Mouse (Mus musculus): ENCODE measurements around the gene Cir1. TPM values are rescaled to one million over a fixed set of nuclear protein-coding genes. Genes with fewer than 3 reads are reported as not detected.

The Cir1 gene
- polyA plus RNA-seq, 1 experiment, result 3.6 TPM

DNA sequence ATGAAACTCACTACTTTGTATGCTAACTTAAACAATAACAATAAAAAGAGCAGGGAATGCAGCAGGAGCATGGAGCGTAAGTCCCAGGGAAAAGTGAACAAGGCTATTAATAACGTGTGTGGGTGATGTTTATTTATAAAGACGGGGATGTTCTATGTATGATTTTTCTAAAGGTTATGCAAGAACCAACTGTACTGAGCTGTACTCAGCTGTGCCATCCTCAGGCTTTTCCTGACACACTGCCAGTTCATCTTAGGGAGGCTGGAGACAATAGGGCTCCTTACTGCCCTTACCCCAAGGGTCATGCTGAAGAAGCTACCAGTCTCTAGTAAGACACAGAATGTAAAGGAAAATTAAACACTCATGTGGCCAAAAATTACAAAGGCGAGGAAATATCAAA is 21.4 kb downstream of the Cir1 start:
- Histone ChIP-seq H3K36me3 (ENCODE audit: control insufficient read depth, insufficient read depth, low read length) (peaks cover 45% of the 10 kb centered on the region), H3K4me1 (replicated peaks; ENCODE audit: control insufficient read depth, insufficient read depth, low read length) (no peaks in the 10 kb centered on the region), H3K27ac (ENCODE audit: control insufficient read depth, insufficient read depth, low read length) (no peak overlapping the region), H3K27me3 (ENCODE audit: control insufficient read depth, insufficient read depth, low read length) (no peaks in the 10 kb centered on the region), H3K4me3 (ENCODE audit: control insufficient read depth, insufficient read depth, low read length) (no peak overlapping the region)
- 96% methylated on average over 4 of the region's 4 CpGs for WGBS
- no peak for DNase-seq
- no peak for TF ChIP-seq POLR2A (IDR thresholded peaks at IDR 0.05; ENCODE audit: control insufficient read depth, extremely low read depth, insufficient read depth, low read length, poor library complexity)
- TF ChIP-seq CTCF (IDR thresholded peaks at IDR 0.05; ENCODE audit: borderline replicate concordance, control insufficient read depth, extremely low read depth, insufficient read depth, low read length, poor library complexity), result no peak

DNA sequence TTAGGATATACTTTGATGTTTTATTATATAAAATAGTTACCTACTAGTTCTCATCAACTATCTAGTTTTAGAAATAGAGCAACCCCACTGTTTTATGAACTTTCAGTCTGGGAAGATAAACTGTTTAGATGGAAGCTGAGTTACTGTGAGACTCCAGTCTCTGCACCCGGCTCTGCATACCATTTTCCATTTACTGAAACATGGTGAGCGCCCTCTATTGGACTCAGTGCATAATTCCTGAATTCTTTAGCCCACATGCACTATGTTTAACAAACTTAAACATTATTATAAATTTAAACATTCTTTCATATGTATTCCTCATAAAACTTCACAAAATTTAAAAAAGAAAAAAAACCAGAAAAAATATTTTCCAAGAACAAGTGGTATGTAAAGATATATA is 26.9 kb downstream of the Cir1 start:
- TF ChIP-seq CTCF (IDR thresholded peaks at IDR 0.05; ENCODE audit: borderline replicate concordance, control insufficient read depth, extremely low read depth, insufficient read depth, low read length, poor library complexity), result no peak
- TF ChIP-seq POLR2A (IDR thresholded peaks at IDR 0.05; ENCODE audit: control insufficient read depth, extremely low read depth, insufficient read depth, low read length, poor library complexity), result no peak
- Histone ChIP-seq H3K4me3 (ENCODE audit: control insufficient read depth, insufficient read depth, low read length) (no peak overlapping the region), H3K36me3 (ENCODE audit: control insufficient read depth, insufficient read depth, low read length) (peaks cover 28% of the 10 kb centered on the region), H3K27ac (ENCODE audit: control insufficient read depth, insufficient read depth, low read length) (no peak overlapping the region), H3K4me1 (replicated peaks; ENCODE audit: control insufficient read depth, insufficient read depth, low read length) (peaks cover 4% of the 10 kb centered on the region; the same call in 1 of the 2 replicates), H3K27me3 (ENCODE audit: control insufficient read depth, insufficient read depth, low read length) (peaks cover 6% of the 10 kb centered on the region; the same call in 1 of the 2 replicates)
- WGBS, result 29% methylated on average over 2 of the region's 2 CpGs
- DNase-seq, result no peak

DNA sequence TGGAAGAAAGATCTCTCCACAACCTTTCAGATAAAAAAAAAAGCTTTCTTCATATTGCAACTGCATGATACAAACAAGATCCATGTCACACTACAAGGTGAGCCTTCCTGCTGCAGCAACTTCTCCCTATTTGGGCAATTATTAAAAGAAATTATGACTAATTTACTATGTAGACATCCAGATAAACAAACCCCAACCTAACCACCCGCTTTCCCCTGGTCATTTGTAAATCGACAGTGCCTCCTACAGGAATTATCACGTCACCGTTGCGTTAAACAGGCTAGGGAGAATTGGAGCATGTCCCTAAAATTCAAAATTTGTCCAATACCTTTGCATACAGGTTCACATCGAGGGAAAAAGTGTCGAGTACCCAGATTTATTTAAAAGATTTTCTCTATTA is 30.8 kb downstream of the Cir1 start:
- H3K36me3 ChIP-seq (ENCODE audit: control insufficient read depth, insufficient read depth, low read length), result peaks cover 13% of the 10 kb centered on the region
- H3K27ac ChIP-seq (ENCODE audit: control insufficient read depth, insufficient read depth, low read length), result no peak overlapping the region
- TF ChIP-seq POLR2A (IDR thresholded peaks at IDR 0.05; ENCODE audit: control insufficient read depth, extremely low read depth, insufficient read depth, low read length, poor library complexity), result no peak
- no peak for TF ChIP-seq CTCF (IDR thresholded peaks at IDR 0.05; ENCODE audit: borderline replicate concordance, control insufficient read depth, extremely low read depth, insufficient read depth, low read length, poor library complexity)
- H3K4me3 ChIP-seq (ENCODE audit: control insufficient read depth, insufficient read depth, low read length), result no peak overlapping the region
- DNase-seq, result no peak
- WGBS, result 46% methylated on average over 7 of the region's 7 CpGs
- peaks cover 4% of the 10 kb centered on the region; the same call in 1 of the 2 replicates for H3K4me1 ChIP-seq (replicated peaks; ENCODE audit: control insufficient read depth, insufficient read depth, low read length)
- H3K27me3 ChIP-seq (ENCODE audit: control insufficient read depth, insufficient read depth, low read length), result peaks cover 23% of the 10 kb centered on the region

DNA sequence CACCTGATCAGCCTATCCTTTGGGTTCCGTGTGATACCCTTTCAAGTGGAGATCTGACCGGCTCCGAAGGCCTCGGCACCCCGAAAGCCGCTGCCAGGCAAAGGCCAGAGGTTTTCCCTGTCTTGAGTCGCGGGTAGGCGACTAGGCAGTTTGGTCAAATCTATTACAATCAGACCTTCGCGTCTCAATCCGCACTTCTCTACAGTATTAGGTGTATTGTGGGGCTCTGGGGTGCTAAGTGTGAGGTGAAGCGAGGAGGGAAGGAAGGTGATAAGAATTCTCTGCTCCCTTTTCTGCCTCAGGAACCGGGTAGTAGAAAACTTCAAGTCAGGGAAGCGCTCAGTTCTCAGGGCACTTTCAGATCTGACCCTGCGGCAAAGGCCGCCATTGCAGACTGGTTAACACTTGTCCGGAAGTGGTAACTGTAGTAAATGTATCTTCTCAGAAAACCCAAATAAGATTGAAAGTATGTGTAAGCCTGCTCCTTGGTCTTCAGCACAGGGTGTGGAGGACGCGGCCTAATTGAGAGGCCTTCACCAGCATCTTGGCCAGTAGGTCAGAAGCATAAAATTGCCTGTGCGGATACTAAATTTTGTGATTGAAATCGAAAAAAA is 31.3 kb downstream of the Cir1 start:
- Histone ChIP-seq H3K4me3 (ENCODE audit: control insufficient read depth, insufficient read depth, low read length) (no peak overlapping the region), H3K4me1 (replicated peaks; ENCODE audit: control insufficient read depth, insufficient read depth, low read length) (peaks cover 4% of the 10 kb centered on the region; the same call in 1 of the 2 replicates), H3K27ac (ENCODE audit: control insufficient read depth, insufficient read depth, low read length) (no peak overlapping the region), H3K27me3 (ENCODE audit: control insufficient read depth, insufficient read depth, low read length) (peaks cover 23% of the 10 kb centered on the region), H3K36me3 (ENCODE audit: control insufficient read depth, insufficient read depth, low read length) (peaks cover 8% of the 10 kb centered on the region; the same call in 1 of the 2 replicates)
- no peak for DNase-seq
- 20% methylated on average over 22 of the region's 22 CpGs for WGBS
- TF ChIP-seq CTCF (IDR thresholded peaks at IDR 0.05; ENCODE audit: borderline replicate concordance, control insufficient read depth, extremely low read depth, insufficient read depth, low read length, poor library complexity), result no peak
- TF ChIP-seq POLR2A (IDR thresholded peaks at IDR 0.05; ENCODE audit: control insufficient read depth, extremely low read depth, insufficient read depth, low read length, poor library complexity), result no peak

DNA sequence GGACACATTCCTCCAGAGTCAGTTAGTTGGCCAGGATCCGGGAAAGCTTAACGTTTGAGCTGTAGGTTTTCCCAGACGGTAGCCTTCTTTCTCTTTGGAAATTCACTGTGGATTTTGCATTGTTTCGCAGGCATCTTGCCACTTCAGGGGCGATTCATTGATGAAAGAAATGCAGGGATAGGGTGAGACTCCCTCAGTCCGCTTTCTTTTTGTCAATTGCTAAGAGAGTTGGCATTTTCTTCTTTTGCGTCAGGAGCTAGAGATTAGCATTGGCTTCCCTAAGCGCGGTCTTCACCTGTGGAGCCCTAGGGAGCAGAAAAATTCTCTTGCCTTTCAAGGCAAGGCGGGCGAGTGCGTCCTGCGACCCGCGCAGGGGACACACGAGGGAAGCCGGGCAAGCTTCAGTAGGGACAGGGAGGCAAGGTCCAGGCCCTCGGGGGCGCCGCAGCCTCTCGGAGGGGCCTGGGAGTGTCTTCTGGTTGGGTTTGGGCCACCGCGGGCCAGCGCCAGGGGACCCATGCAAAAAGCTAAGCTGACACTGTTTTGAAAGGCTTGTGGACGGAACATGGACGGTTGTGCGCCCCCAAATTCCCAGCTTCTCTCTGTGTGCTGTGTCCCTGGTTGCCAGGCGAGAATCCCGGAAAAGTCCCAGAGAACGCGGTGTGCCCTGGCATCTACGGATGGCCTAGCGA is 32.0 kb downstream of the Cir1 start:
- Histone ChIP-seq H3K36me3 (ENCODE audit: control insufficient read depth, insufficient read depth, low read length) (0 out of 2 replicates have a peak, but pooled peaks cover 5% of the 10 kb centered on the region), H3K4me3 (ENCODE audit: control insufficient read depth, insufficient read depth, low read length) (no peak overlapping the region), H3K4me1 (replicated peaks; ENCODE audit: control insufficient read depth, insufficient read depth, low read length) (peaks cover 4% of the 10 kb centered on the region; the same call in 1 of the 2 replicates), H3K27me3 (ENCODE audit: control insufficient read depth, insufficient read depth, low read length) (peaks cover 23% of the 10 kb centered on the region), H3K27ac (ENCODE audit: control insufficient read depth, insufficient read depth, low read length) (no peak overlapping the region)
- TF ChIP-seq POLR2A (IDR thresholded peaks at IDR 0.05; ENCODE audit: control insufficient read depth, extremely low read depth, insufficient read depth, low read length, poor library complexity), result no peak
- TF ChIP-seq CTCF (IDR thresholded peaks at IDR 0.05; ENCODE audit: borderline replicate concordance, control insufficient read depth, extremely low read depth, insufficient read depth, low read length, poor library complexity), result no peak
- WGBS, result 11% methylated on average over 33 of the region's 33 CpGs
- DNase-seq, result no peak

DNA sequence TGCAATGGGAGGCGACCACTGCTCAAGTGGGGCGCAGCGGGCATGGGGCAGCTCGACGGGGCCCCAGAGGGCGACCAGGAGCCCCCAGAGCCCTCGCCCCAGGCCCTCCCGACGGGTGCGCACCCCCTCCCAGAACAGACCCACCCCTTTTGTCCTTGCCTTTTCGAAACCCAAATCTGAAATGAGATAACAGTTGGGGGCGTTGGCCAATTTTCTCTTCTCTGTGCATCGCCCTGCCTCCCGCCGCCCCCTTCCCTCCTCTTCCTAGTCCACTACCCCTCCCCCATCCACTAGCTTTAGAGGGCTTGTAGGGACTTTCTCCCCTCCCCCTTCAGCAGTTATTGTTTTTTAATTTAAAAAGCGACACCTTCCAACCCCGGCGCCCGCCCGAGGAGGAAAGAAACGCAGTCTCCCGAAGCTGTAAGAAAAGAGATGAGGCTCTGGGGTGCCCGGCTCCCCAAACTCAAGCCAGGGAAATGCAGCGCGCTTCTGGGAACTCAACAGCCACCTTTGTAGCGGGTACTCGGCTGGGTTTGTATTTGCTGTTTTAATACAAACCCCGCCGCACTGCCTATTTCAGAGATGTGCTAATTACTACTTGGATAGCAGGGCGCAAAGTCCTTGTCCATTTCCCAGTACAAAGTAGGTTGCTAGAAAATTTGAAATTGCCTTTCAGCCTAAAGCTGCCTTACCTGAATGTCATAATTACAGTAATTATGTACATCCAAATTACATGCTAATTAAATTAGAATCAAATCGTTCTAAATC is 33.0 kb downstream of the Cir1 start:
- DNase-seq, result no peak
- Histone ChIP-seq H3K4me3 (ENCODE audit: control insufficient read depth, insufficient read depth, low read length) (no peak overlapping the region), H3K4me1 (replicated peaks; ENCODE audit: control insufficient read depth, insufficient read depth, low read length) (peaks cover 7% of the 10 kb centered on the region), H3K36me3 (ENCODE audit: control insufficient read depth, insufficient read depth, low read length) (no peaks in the 10 kb centered on the region), H3K27ac (ENCODE audit: control insufficient read depth, insufficient read depth, low read length) (no peak overlapping the region), H3K27me3 (ENCODE audit: control insufficient read depth, insufficient read depth, low read length) (peaks cover 27% of the 10 kb centered on the region)
- no peak for TF ChIP-seq POLR2A (IDR thresholded peaks at IDR 0.05; ENCODE audit: control insufficient read depth, extremely low read depth, insufficient read depth, low read length, poor library complexity)
- TF ChIP-seq CTCF (IDR thresholded peaks at IDR 0.05; ENCODE audit: borderline replicate concordance, control insufficient read depth, extremely low read depth, insufficient read depth, low read length, poor library complexity), result no peak
- 8% methylated on average over 31 of the region's 31 CpGs for WGBS

Measured in thymus, adult 2 months (tissue).